Mouse (Mus musculus): ENCODE results near the gene Arhgef10l.

DNA sequence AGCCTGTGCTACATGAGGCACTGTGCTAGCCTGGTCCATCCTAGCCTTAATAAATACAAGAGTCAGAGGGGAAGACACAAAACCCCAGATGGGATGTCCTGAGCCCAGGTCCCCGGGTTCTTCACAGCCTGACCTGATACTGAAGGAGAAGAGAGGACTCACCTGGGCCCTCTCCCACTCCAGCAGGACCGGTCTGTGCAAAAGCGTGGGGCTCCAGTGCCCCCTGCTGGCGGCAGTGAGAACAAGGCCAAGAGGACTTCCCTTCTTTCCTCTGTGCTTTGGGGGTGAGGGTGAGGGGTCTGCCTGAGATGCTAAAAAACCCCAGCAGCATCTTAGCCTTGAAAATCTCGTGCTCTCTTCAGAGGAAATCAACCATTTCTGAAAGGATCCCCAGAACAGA lies 13.2 kb upstream of the Arhgef10l start:
- TF ChIP-seq POLR2A (IDR thresholded peaks at IDR 0.05; ENCODE audit: borderline replicate concordance, insufficient read depth, low read length) (no peak), CTCF (IDR thresholded peaks at IDR 0.05; ENCODE audit: borderline replicate concordance, insufficient read depth, low read depth, low read length) (peak; percentile 81)
